Mouse (Mus musculus): ENCODE measurements around the gene Fam193a.

- TF ChIP-seq POLR2A (IDR thresholded peaks at IDR 0.05; ENCODE audit: borderline replicate concordance, extremely low read depth, insufficient read depth, insufficient read length, poor library complexity, severe bottlenecking), result no peak
- no peak for TF ChIP-seq CTCF (IDR thresholded peaks at IDR 0.05; ENCODE audit: borderline replicate concordance, extremely low read depth, insufficient read depth, insufficient read length)
Observed at GRCm38 (mm10) chr5:34434241-34434640, 64.5 kb downstream of the Fam193a start.
